Mouse (Mus musculus) liver, embryonic 16.5 days (tissue): ENCODE results near the gene Rpl10a. TPM values are rescaled to one million over a fixed set of nuclear protein-coding genes. Genes with fewer than 3 reads are reported as not detected.

Experiments
- ATAC-seq: fragments of 200-750 bp; cut with Nextera tagmentation; 2 replicates; pipeline ENCODE4 v1.8.0; 2017; ENCODE audit warnings: low read depth, mild to moderate bottlenecking, moderate number of reproducible peaks, moderate library complexity
- H3K27ac ChIP-seq: fragments of 300-500 bp; sonication (generic); 2 replicates; pipeline ENCODE4 v1.5.1; 2014; ENCODE audit warnings: mild to moderate bottlenecking, low read length
- H3K27me3 ChIP-seq: fragments of 300-500 bp; sonication (generic); 2 replicates; pipeline ENCODE4 v1.6.1; 2014; ENCODE audit warnings: low read depth, low read length, mixed read lengths; ENCODE audit not compliant: control insufficient read depth, insufficient read depth
- H3K36me3 ChIP-seq: fragments of 300-500 bp; sonication (generic); 2 replicates; pipeline ENCODE4 v1.6.1; 2014; ENCODE audit warnings: mild to moderate bottlenecking; ENCODE audit not compliant: control insufficient read depth, insufficient read depth
- H3K4me1 ChIP-seq: fragments of 300-500 bp; sonication (generic); 2 replicates; pipeline ENCODE4 v1.6.1; 2014; ENCODE audit warnings: low read depth, low read length, mixed read lengths; ENCODE audit not compliant: control insufficient read depth
- H3K4me2 ChIP-seq: fragments of 300-500 bp; sonication (generic); 2 replicates; pipeline ENCODE4 v1.6.1; 2014; ENCODE audit warnings: low read depth, low read length, mixed read lengths
- H3K4me3 ChIP-seq: fragments of 300-500 bp; sonication (generic); 2 replicates; pipeline ENCODE4 v1.5.1; 2014; ENCODE audit warnings: low read depth, mild to moderate bottlenecking, low read length
- H3K9ac ChIP-seq: fragments of 300-500 bp; sonication (generic); 2 replicates; pipeline ENCODE4 v1.6.1; 2014; ENCODE audit warnings: low read depth, low read length
- H3K9me3 ChIP-seq: fragments of 300-500 bp; sonication (generic); replicated peaks from 2 replicates; pipeline ENCODE4 v1.6.1; 2016; ENCODE audit warnings: low read length; ENCODE audit not compliant: control insufficient read depth
- WGBS: fragments of 180-500 bp; shearing (Covaris S2); extraction: QIAGEN DNeasy Blood & Tissue Kit; methylation state at CpG from one replicate; pipeline ENCODE4 v1.1.7; 2014; ENCODE audit not compliant: insufficient replicate concordance; 5-methylcytosine and 5-hydroxymethylcytosine counted together
- polyA plus RNA-seq: library from polyadenylated mRNA; unstranded; fragments of >200 nt; fragmentation: Nextera tagmentation; extraction: Ambion mirVana; gene quantifications from 2 replicates; pipeline ENCODE4 v1.2.1, GENCODE M21; 2015

Gene Rpl10a
- polyA plus RNA-seq, 1 experiment from 2014 or later: 280 TPM

- Histone ChIP-seq H3K36me3 (no peaks in the 10 kb centered on the region), H3K9me3 (no peaks in the 10 kb centered on the region), H3K4me3 (no peak overlapping the region), H3K4me2 (no peak overlapping the region), H3K27me3 (no peaks in the 10 kb centered on the region), H3K27ac (no peak overlapping the region), H3K9ac (no peak overlapping the region), H3K4me1 (peaks cover 20% of the 10 kb centered on the region)
- peak; percentile 37; the same call in 1 of the 2 replicates for ATAC-seq
- WGBS: 40% methylated on average over 8 of the region's 8 CpGs
Observed at GRCm38 (mm10) chr17:28287578-28287977, 40.7 kb upstream of the Rpl10a start.

DNA sequence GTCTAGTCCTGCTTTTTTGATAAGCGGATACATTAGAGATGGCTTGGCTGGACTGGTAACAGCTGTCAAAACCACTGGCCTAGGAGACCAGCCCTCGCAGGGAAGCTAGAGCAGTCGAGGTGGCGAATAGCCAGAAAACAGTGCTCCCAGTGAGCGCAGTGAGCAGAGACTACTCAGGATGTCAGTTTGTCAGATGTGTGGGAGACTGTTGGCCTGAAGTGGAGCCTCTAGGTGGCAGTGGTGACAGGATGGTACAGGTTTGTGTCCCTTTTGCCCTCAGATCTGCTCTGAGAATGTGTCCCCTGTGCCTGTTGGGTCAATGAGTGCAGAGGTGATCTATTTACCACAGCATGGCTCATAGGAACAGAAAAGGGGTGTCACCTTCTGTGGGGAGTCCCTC lies 40.3 kb upstream of the Rpl10a start:
- no peaks in the 10 kb centered on the region for H3K9me3 ChIP-seq
- no peak overlapping the region for H3K4me2 ChIP-seq
- peaks cover 20% of the 10 kb centered on the region for H3K4me1 ChIP-seq
- no peak overlapping the region; the same call in 1 of the 2 replicates for H3K27ac ChIP-seq
- H3K27me3 ChIP-seq: no peaks in the 10 kb centered on the region
- ATAC-seq: peak; percentile 44
- no peak overlapping the region for H3K4me3 ChIP-seq
- no peak overlapping the region for H3K9ac ChIP-seq
- 41% methylated on average over 5 of the region's 5 CpGs for WGBS
- no peaks in the 10 kb centered on the region for H3K36me3 ChIP-seq

- no peaks in the 10 kb centered on the region for H3K27me3 ChIP-seq
- ATAC-seq: peak; percentile 75
- H3K4me1 ChIP-seq: peaks cover 18% of the 10 kb centered on the region
- peak overlapping the region; percentile 50; the same call in 1 of the 2 replicates for H3K27ac ChIP-seq
- H3K36me3 ChIP-seq: no peaks in the 10 kb centered on the region
- H3K4me2 ChIP-seq: no peak overlapping the region
- WGBS: 55% methylated on average over 3 of the region's 3 CpGs
- no peak overlapping the region for H3K9ac ChIP-seq
- no peak overlapping the region for H3K4me3 ChIP-seq
- no peaks in the 10 kb centered on the region for H3K9me3 ChIP-seq
Observed at GRCm38 (mm10) chr17:28290262-28290661, 38.0 kb upstream of the Rpl10a start.

- 37% methylated on average over 11 of the region's 11 CpGs for WGBS
- no peaks in the 10 kb centered on the region for H3K9me3 ChIP-seq
- no peaks in the 10 kb centered on the region for H3K27me3 ChIP-seq
- H3K27ac ChIP-seq: no peak overlapping the region
- no peak overlapping the region for H3K4me2 ChIP-seq
- peaks cover 18% of the 10 kb centered on the region for H3K4me1 ChIP-seq
- H3K36me3 ChIP-seq: no peaks in the 10 kb centered on the region
- no peak overlapping the region for H3K4me3 ChIP-seq
- peak; percentile 37; the same call in 1 of the 2 replicates for ATAC-seq
- H3K9ac ChIP-seq: no peak overlapping the region
Observed at GRCm38 (mm10) chr17:28290671-28291070, 37.6 kb upstream of the Rpl10a start.

- no peaks in the 10 kb centered on the region for H3K36me3 ChIP-seq
- H3K4me1 ChIP-seq: peaks cover 18% of the 10 kb centered on the region
- H3K27ac ChIP-seq: no peak overlapping the region
- no peak overlapping the region for H3K4me3 ChIP-seq
- H3K9ac ChIP-seq: no peak overlapping the region
- H3K27me3 ChIP-seq: no peaks in the 10 kb centered on the region
- H3K4me2 ChIP-seq: no peak overlapping the region
- no peak for ATAC-seq
- H3K9me3 ChIP-seq: no peaks in the 10 kb centered on the region
- WGBS: 22% methylated on average over 7 of the region's 7 CpGs
Observed at GRCm38 (mm10) chr17:28291346-28291745, 36.9 kb upstream of the Rpl10a start.

DNA sequence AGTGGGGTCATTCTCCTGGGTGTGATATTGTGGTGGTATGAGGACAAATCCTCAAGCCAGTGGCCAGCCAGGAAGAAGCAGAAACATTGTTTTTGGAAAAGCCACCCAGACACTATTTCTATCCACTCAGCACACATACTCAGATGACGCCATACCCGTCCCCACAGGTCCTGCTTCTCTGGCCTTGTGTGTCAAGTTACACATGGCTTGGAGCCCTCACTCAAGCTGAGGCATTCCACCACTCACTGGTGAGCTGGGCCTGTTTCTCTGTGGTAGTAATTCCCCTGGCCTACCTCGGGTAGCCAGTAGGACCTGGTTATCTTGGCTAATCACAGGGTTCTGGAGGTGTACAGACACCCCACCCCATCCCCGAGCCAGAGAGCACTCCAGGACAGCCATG lies 34.6 kb upstream of the Rpl10a start:
- Histone ChIP-seq H3K9ac (no peak overlapping the region), H3K27ac (no peak overlapping the region), H3K9me3 (no peaks in the 10 kb centered on the region), H3K27me3 (no peaks in the 10 kb centered on the region), H3K4me2 (no peak overlapping the region), H3K4me1 (peaks cover 15% of the 10 kb centered on the region), H3K36me3 (no peaks in the 10 kb centered on the region), H3K4me3 (no peak overlapping the region)
- WGBS: 51% methylated on average over 4 of the region's 4 CpGs
- ATAC-seq: no peak

- WGBS: 38% methylated on average over 17 of the region's 17 CpGs
- ATAC-seq: peak; percentile 15; the same call in 1 of the 2 replicates
- no peaks in the 10 kb centered on the region for H3K9me3 ChIP-seq
- peaks cover 15% of the 10 kb centered on the region for H3K4me1 ChIP-seq
- H3K9ac ChIP-seq: no peak overlapping the region
- no peak overlapping the region for H3K4me2 ChIP-seq
- no peaks in the 10 kb centered on the region for H3K36me3 ChIP-seq
- H3K27me3 ChIP-seq: no peaks in the 10 kb centered on the region
- H3K4me3 ChIP-seq: no peak overlapping the region
- H3K27ac ChIP-seq: no peak overlapping the region
Observed at GRCm38 (mm10) chr17:28294449-28295333, 33.6 kb upstream of the Rpl10a start.

DNA sequence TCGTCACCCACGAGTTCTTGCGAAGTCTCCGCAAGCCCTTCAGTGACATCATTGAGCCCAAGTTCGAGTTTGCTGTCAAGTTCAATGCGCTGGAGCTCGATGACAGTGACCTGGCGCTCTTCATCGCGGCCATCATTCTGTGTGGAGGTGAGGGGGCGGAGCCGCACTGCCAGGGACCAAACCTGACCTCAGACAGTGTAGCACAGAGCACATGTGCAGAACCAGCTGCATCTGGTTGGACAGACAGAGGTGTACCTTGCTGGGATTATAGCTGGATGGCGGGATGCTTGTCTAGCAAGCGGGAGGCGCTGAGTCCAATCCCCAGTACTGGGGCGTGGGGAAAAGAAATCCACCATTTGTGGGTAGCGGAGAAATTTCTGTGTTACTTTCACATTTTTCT lies 29.4 kb upstream of the Rpl10a start:
- H3K27ac ChIP-seq: no peak overlapping the region
- H3K27me3 ChIP-seq: no peaks in the 10 kb centered on the region
- WGBS: 84% methylated on average over 17 of the region's 17 CpGs
- H3K36me3 ChIP-seq: no peaks in the 10 kb centered on the region
- no peaks in the 10 kb centered on the region for H3K9me3 ChIP-seq
- H3K4me2 ChIP-seq: no peak overlapping the region
- no peak overlapping the region for H3K9ac ChIP-seq
- no peak for ATAC-seq
- no peak overlapping the region for H3K4me3 ChIP-seq
- H3K4me1 ChIP-seq: no peaks in the 10 kb centered on the region

DNA sequence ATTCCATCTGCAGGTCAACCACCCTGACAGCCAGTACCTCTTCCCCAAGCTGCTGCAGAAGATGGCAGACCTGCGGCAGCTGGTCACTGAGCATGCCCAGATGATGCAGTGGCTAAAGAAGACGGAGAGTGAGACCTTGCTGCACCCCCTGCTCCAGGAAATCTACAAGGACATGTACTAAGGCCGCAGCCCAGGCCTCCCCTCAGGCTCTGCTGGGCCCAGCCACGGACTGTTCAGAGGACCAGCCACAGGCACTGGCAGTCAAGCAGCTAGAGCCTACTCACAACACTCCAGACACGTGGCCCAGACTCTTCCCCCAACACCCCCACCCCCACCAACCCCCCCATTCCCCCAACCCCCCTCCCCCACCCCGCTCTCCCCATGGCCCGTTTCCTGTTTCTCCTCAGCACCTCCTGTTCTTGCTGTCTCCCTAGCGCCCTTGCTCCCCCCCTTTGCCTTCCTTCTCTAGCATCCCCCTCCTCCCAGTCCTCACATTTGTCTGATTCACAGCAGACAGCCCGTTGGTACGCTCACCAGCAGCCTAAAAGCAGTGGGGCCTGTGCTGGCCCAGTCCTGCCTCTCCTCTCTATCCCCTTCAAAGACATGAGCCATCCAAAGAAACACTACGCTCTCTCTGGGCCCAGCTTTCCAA lies 28.5 kb upstream of the Rpl10a start:
- Histone ChIP-seq H3K27ac (no peak overlapping the region), H3K4me2 (no peak overlapping the region), H3K27me3 (no peaks in the 10 kb centered on the region), H3K36me3 (no peaks in the 10 kb centered on the region), H3K4me3 (no peak overlapping the region), H3K9me3 (no peaks in the 10 kb centered on the region), H3K9ac (no peak overlapping the region), H3K4me1 (no peaks in the 10 kb centered on the region)
- 54% methylated on average over 8 of the region's 11 CpGs for WGBS
- no peak for ATAC-seq
